Mouse (Mus musculus) common myeloid progenitor, adult 5-6 weeks (primary cell): ENCODE data around the gene Irf9. TPM values are rescaled to one million over a fixed set of nuclear protein-coding genes. Genes with fewer than 3 reads are reported as not detected.

Experiments
- ATAC-seq: replicated peaks from 2 replicates; pipeline ENCODE4 v1.8.0; 2016; ENCODE audit warnings: low read depth, mild to moderate bottlenecking, moderate TSS enrichment, inconsistent platforms; ENCODE audit not compliant: poor library complexity, severe bottlenecking
- total RNA-seq: library from RNA; stranded (forward); fragments of 200-1000, 187-1606 nt; gene quantifications from 2 replicates; pipeline ENCODE4 v1.2.3, GENCODE M21; 2017

Irf9 gene
- total RNA-seq, 1 experiment from 2014 or later, result 38.5 TPM

- no peak for ATAC-seq
Observed at GRCm38 (mm10) chr14:55649884-55650283, 46.5 kb downstream of the Irf9 start, which contains the start of gene Tssk4. Gene Tssk4, plus strand, starts transcription at chr14:55650184.

- no peak for ATAC-seq
Observed at GRCm38 (mm10) chr14:55651528-55651927, 48.2 kb downstream of the Irf9 start.

GRCm38 (mm10) chr14:55656935-55657334 is 53.6 kb downstream of the Irf9 start:
- no peak for ATAC-seq

GRCm38 (mm10) chr14:55658011-55658410 is 54.6 kb downstream of the Irf9 start:
- no peak for ATAC-seq

Other genes with a start within 250 kb of the Irf9 start
- gene Dhrs4, start 124.8 kb upstream of the Irf9 start, total RNA-seq, result 77.1 and 95.0 TPM in 2 replicates
- gene Carmil3, start 112.9 kb upstream of the Irf9 start, total RNA-seq, result 0.15 and 2.1 TPM in 2 replicates
- not detected in 2 replicates for gene Cpne6, start 93.1 kb upstream of the Irf9 start, total RNA-seq
- not detected in 2 replicates for gene Nrl, start 78.6 kb upstream of the Irf9 start, total RNA-seq
- gene Pck2, start 63.3 kb upstream of the Irf9 start, total RNA-seq, result 47.8 and 51.1 TPM in 2 replicates
- 41.6 and 79.5 TPM in 2 replicates for gene Dcaf11, start 43.6 kb upstream of the Irf9 start, total RNA-seq
- not detected in 2 replicates for gene A730061H03Rik, start 43.2 kb upstream of the Irf9 start, total RNA-seq
- 1.3 TPM in 1 of 2 replicates, not detected in the other for gene Fitm1, start 28.0 kb upstream of the Irf9 start, total RNA-seq
- gene Psme1, start 25.4 kb upstream of the Irf9 start, total RNA-seq, result 329 and 372 TPM in 2 replicates
- 19.1 and 24.3 TPM in 2 replicates for gene Emc9, start 18.3 kb upstream of the Irf9 start, total RNA-seq
- gene Psme2, start 12.5 kb upstream of the Irf9 start, total RNA-seq, result 217 and 241 TPM in 2 replicates
- 11.9 and 21.2 TPM in 2 replicates for gene Rnf31, start 11.9 kb upstream of the Irf9 start, total RNA-seq
- 8.1 and 12.7 TPM in 2 replicates for gene Rec8, start 14.5 kb downstream of the Irf9 start, total RNA-seq
- 23.0 and 64.0 TPM in 2 replicates for gene Ipo4, start 32.4 kb downstream of the Irf9 start, total RNA-seq
- gene Gm49378, start 34.3 kb downstream of the Irf9 start, total RNA-seq, result 0.87 and 9.9 TPM in 2 replicates
- gene Tm9sf1, start 40.2 kb downstream of the Irf9 start, total RNA-seq, result 42.8 and 66.8 TPM in 2 replicates
- 0.27 and 0.82 TPM in 2 replicates for gene Tssk4, start 46.6 kb downstream of the Irf9 start, total RNA-seq
- gene Mdp1, start 56.9 kb downstream of the Irf9 start, total RNA-seq, result 26.2 and 28.2 TPM in 2 replicates
- 39.3 and 46.1 TPM in 2 replicates for gene Gmpr2, start 68.4 kb downstream of the Irf9 start, total RNA-seq
- gene Nedd8, start 68.6 kb downstream of the Irf9 start, total RNA-seq, result 345 and 391 TPM in 2 replicates
- gene Tinf2, start 78.2 kb downstream of the Irf9 start, total RNA-seq, result 20.9 and 24.1 TPM in 2 replicates
- 1.9 and 2.8 TPM in 2 replicates for gene Tgm1, start 110.4 kb downstream of the Irf9 start, total RNA-seq
- gene Rabggta, start 118.7 kb downstream of the Irf9 start, total RNA-seq, result 11.6 and 15.0 TPM in 2 replicates
- 8.3 and 23.9 TPM in 2 replicates for gene Dhrs1, start 142.1 kb downstream of the Irf9 start, total RNA-seq
- gene Nop9, start 142.1 kb downstream of the Irf9 start, total RNA-seq, result 21.4 and 22.7 TPM in 2 replicates
- gene Cideb, start 154.9 kb downstream of the Irf9 start, total RNA-seq, result 0.14 and 1.1 TPM in 2 replicates
- 0.46 and 0.49 TPM in 2 replicates for gene Ltb4r2, start 157.9 kb downstream of the Irf9 start, total RNA-seq
- 1.5 and 6.3 TPM in 2 replicates for gene Ltb4r1, start 162.4 kb downstream of the Irf9 start, total RNA-seq
- gene Adcy4, start 180.5 kb downstream of the Irf9 start, total RNA-seq, result not detected in 2 replicates
- gene Ripk3, start 185.3 kb downstream of the Irf9 start, total RNA-seq, result 33.0 and 43.3 TPM in 2 replicates
- gene Nfatc4, start 219.6 kb downstream of the Irf9 start, total RNA-seq, result not detected in 2 replicates